Mouse (Mus musculus): ENCODE results near the gene Hspa12b. TPM values are rescaled to one million over a fixed set of nuclear protein-coding genes. Genes with fewer than 3 reads are reported as not detected.

Gene Hspa12b
- total RNA-seq, 1 experiment from 2014 or later: not detected

- no peak for ATAC-seq (replicated peaks; ENCODE audit: insufficient number of reproducible peaks, low FRiP score, low TSS enrichment, poor library complexity, severe bottlenecking)
These were observed 16.1 kb downstream of the Hspa12b start for GRCm38 (mm10) chr2:131143007-131143780.

GRCm38 (mm10) chr2:131145121-131145520, 18.0 kb downstream of the Hspa12b start:
- no peak for ATAC-seq (replicated peaks; ENCODE audit: insufficient number of reproducible peaks, low FRiP score, low TSS enrichment, poor library complexity, severe bottlenecking)

GRCm38 (mm10) chr2:131145536-131145935, 18.5 kb downstream of the Hspa12b start:
- no peak for ATAC-seq (replicated peaks; ENCODE audit: insufficient number of reproducible peaks, low FRiP score, low TSS enrichment, poor library complexity, severe bottlenecking)

GRCm38 (mm10) chr2:131146193-131147042, 19.3 kb downstream of the Hspa12b start:
- ATAC-seq (replicated peaks; ENCODE audit: insufficient number of reproducible peaks, low FRiP score, low TSS enrichment, poor library complexity, severe bottlenecking): no peak

GRCm38 (mm10) chr2:131147043-131147365, 19.9 kb downstream of the Hspa12b start:
- no peak for ATAC-seq (replicated peaks; ENCODE audit: insufficient number of reproducible peaks, low FRiP score, low TSS enrichment, poor library complexity, severe bottlenecking)

GRCm38 (mm10) chr2:131148353-131149253, 21.5 kb downstream of the Hspa12b start:
- ATAC-seq (replicated peaks; ENCODE audit: insufficient number of reproducible peaks, low FRiP score, low TSS enrichment, poor library complexity, severe bottlenecking): no peak

- no peak for ATAC-seq (replicated peaks; ENCODE audit: insufficient number of reproducible peaks, low FRiP score, low TSS enrichment, poor library complexity, severe bottlenecking)
These were observed 22.1 kb downstream of the Hspa12b start for GRCm38 (mm10) chr2:131149254-131149578.

GRCm38 (mm10) chr2:131152166-131152730, 25.2 kb downstream of the Hspa12b start:
- ATAC-seq (replicated peaks; ENCODE audit: insufficient number of reproducible peaks, low FRiP score, low TSS enrichment, poor library complexity, severe bottlenecking): no peak

GRCm38 (mm10) chr2:131154036-131154435, 27.0 kb downstream of the Hspa12b start:
- ATAC-seq (replicated peaks; ENCODE audit: insufficient number of reproducible peaks, low FRiP score, low TSS enrichment, poor library complexity, severe bottlenecking): no peak

- ATAC-seq (replicated peaks; ENCODE audit: insufficient number of reproducible peaks, low FRiP score, low TSS enrichment, poor library complexity, severe bottlenecking): no peak
These were observed 29.9 kb downstream of the Hspa12b start for GRCm38 (mm10) chr2:131156987-131157386.

GRCm38 (mm10) chr2:131159491-131159910, 32.4 kb downstream of the Hspa12b start:
- 0 out of 2 replicates have a peak, but pooled peaks have one; percentile 7 for ATAC-seq (replicated peaks; ENCODE audit: insufficient number of reproducible peaks, low FRiP score, low TSS enrichment, poor library complexity, severe bottlenecking)

- peak; percentile 100 for ATAC-seq (replicated peaks; ENCODE audit: insufficient number of reproducible peaks, low FRiP score, low TSS enrichment, poor library complexity, severe bottlenecking)
These were observed 33.0 kb downstream of the Hspa12b start, which contains the start of gene 1700037H04Rik for GRCm38 (mm10) chr2:131159938-131160581. 1700037H04Rik (minus strand) TSS chr2:131160081.

- ATAC-seq (replicated peaks; ENCODE audit: insufficient number of reproducible peaks, low FRiP score, low TSS enrichment, poor library complexity, severe bottlenecking): no peak
These were observed 33.6 kb downstream of the Hspa12b start for GRCm38 (mm10) chr2:131160671-131161111.

- no peak for ATAC-seq (replicated peaks; ENCODE audit: insufficient number of reproducible peaks, low FRiP score, low TSS enrichment, poor library complexity, severe bottlenecking)
These were observed 36.8 kb downstream of the Hspa12b start for GRCm38 (mm10) chr2:131163924-131164323.

- no peak for ATAC-seq (replicated peaks; ENCODE audit: insufficient number of reproducible peaks, low FRiP score, low TSS enrichment, poor library complexity, severe bottlenecking)
These were observed 39.1 kb downstream of the Hspa12b start for GRCm38 (mm10) chr2:131166172-131166571.

- no peak for ATAC-seq (replicated peaks; ENCODE audit: insufficient number of reproducible peaks, low FRiP score, low TSS enrichment, poor library complexity, severe bottlenecking)
These were observed 40.9 kb downstream of the Hspa12b start for GRCm38 (mm10) chr2:131167984-131168383.

GRCm38 (mm10) chr2:131168914-131169313, 41.8 kb downstream of the Hspa12b start:
- ATAC-seq (replicated peaks; ENCODE audit: insufficient number of reproducible peaks, low FRiP score, low TSS enrichment, poor library complexity, severe bottlenecking): no peak

- ATAC-seq (replicated peaks; ENCODE audit: insufficient number of reproducible peaks, low FRiP score, low TSS enrichment, poor library complexity, severe bottlenecking): no peak
These were observed 43.9 kb downstream of the Hspa12b start for GRCm38 (mm10) chr2:131170936-131171335.

Data from monocyte, adult 5-6 weeks (primary cell).